Comparison of ENCODE assay signal across 27 mouse cellular contexts in the genomic region with DNA sequence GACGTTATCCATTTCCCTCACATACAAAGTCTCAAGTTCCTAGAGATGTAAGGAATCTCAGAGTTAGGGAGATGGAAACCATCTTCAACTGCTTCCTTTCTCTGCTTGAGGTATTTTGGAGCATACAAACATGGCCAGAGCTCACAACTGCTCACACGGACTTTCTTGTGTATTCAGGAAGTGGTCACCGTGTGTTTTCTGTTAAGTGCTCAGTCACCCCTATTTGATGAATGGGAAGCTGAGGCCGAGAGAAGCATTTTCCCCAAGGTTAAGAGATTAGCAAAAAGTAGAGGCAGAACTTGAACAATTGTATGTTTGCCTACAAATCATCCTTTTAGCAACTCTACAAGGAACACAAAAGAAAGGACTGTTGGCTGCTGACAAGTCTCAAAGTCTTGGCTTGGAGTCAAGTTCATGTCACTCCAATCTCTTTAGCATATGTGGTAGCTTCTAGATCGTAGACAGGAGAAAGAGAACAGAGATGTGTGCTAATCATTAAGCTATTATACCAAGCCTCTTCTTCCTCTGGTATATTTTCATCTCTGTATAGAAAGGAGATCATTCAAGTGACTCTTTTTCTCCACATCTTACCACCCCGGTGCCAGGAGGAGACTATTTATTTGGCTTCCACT.
DNase-seq lines count a peak whose midpoint lies in the region; ATAC-seq and TF ChIP-seq lines count a peak whose summit lies in the region.
"Had no signal": no experiment of that assay in that cellular context is flagged by ENCODE, and none has a peak within 500 bp of the region (broad histone marks: within the 10 kb centered on the region; RNA-seq: fewer than 3 reads in every experiment).

No protein-coding gene starts in this region.

- H3K27me3 ChIP-seq in hindbrain, embryonic 14.5 days (ENCODE audit: control insufficient read depth, insufficient read depth, low read length), result no peaks in the 10 kb centered on the region
- no peaks in the 10 kb centered on the region for H3K27me3 ChIP-seq in hindbrain, embryonic 13.5 days
- no peaks in the 10 kb centered on the region for H3K27me3 ChIP-seq in kidney, postnatal 0 days (ENCODE audit: insufficient read depth, low read length)
- H3K27me3 ChIP-seq in forebrain, embryonic 16.5 days (replicated peaks; ENCODE audit: control insufficient read depth, insufficient read depth, low read length), result no peaks in the 10 kb centered on the region
- H3K27me3 ChIP-seq: embryonic facial prominence, embryonic 15.5 days; heart, embryonic 15.5 days; hindbrain, embryonic 12.5 days; midbrain, embryonic 15.5 days; neural tube, embryonic 12.5 days; stomach, embryonic 15.5 days had no signal

- no peak for ATAC-seq in hindbrain, embryonic 14.5 days (ENCODE audit: low FRiP score)
- ATAC-seq in hindbrain, embryonic 13.5 days (ENCODE audit: low FRiP score), result no peak
- ATAC-seq in kidney, postnatal 0 days (replicated peaks; ENCODE audit: low FRiP score, low read depth), result no peak
- peak; percentile 69 for ATAC-seq in forebrain, embryonic 16.5 days
- ATAC-seq in hematopoietic stem cell, adult 5-6 weeks (replicated peaks in 1 of 2; ENCODE audit: insufficient read depth in 1 of 2, low FRiP score in 2 of 2, low TSS enrichment in 1 of 2, low read depth in 1 of 2, poor library complexity in 2 of 2, severe bottlenecking in 2 of 2), result peak; percentile 65 to 68
- ATAC-seq: midbrain, embryonic 15.5 days had no signal

- no peaks in the 10 kb centered on the region for H3K4me1 ChIP-seq in hindbrain, embryonic 14.5 days (replicated peaks; ENCODE audit: control insufficient read depth, insufficient read depth, low read length)
- H3K4me1 ChIP-seq in hindbrain, embryonic 13.5 days (replicated peaks), result no peaks in the 10 kb centered on the region
- H3K4me1 ChIP-seq in kidney, postnatal 0 days (replicated peaks; ENCODE audit: insufficient read depth, low read length), result no peaks in the 10 kb centered on the region
- H3K4me1 ChIP-seq in forebrain, embryonic 16.5 days (replicated peaks; ENCODE audit: control insufficient read depth, insufficient read depth, low read length), result no peaks in the 10 kb centered on the region
- H3K4me1 ChIP-seq: embryonic facial prominence, embryonic 15.5 days; heart, embryonic 10.5 days; heart, embryonic 15.5 days; hindbrain, embryonic 12.5 days; midbrain, embryonic 10.5 days; midbrain, embryonic 15.5 days; neural tube, embryonic 12.5 days; stomach, embryonic 15.5 days had no signal

- no peaks in the 10 kb centered on the region for H3K9me3 ChIP-seq in hindbrain, embryonic 14.5 days (ENCODE audit: control insufficient read depth, low read length)
- H3K9me3 ChIP-seq in hindbrain, embryonic 13.5 days, result no peaks in the 10 kb centered on the region
- no peaks in the 10 kb centered on the region for H3K9me3 ChIP-seq in kidney, postnatal 0 days (replicated peaks; ENCODE audit: low read length)
- no peaks in the 10 kb centered on the region for H3K9me3 ChIP-seq in forebrain, embryonic 16.5 days (ENCODE audit: control insufficient read depth, low read length)
- H3K9me3 ChIP-seq: embryonic facial prominence, embryonic 15.5 days; heart, embryonic 10.5 days; heart, embryonic 15.5 days; hindbrain, embryonic 12.5 days; midbrain, embryonic 10.5 days; midbrain, embryonic 15.5 days; neural tube, embryonic 12.5 days; stomach, embryonic 15.5 days had no signal

- H3K27ac ChIP-seq in hindbrain, embryonic 14.5 days, result no peak overlapping the region
- no peak overlapping the region for H3K27ac ChIP-seq in hindbrain, embryonic 13.5 days
- H3K27ac ChIP-seq in kidney, postnatal 0 days, result no peak overlapping the region
- H3K27ac ChIP-seq in forebrain, embryonic 16.5 days (ENCODE audit: low read length), result no peak overlapping the region
- H3K27ac ChIP-seq: embryonic facial prominence, embryonic 15.5 days; heart, embryonic 10.5 days; heart, embryonic 15.5 days; hindbrain, embryonic 12.5 days; liver, embryonic 14.5 days; midbrain, embryonic 10.5 days; midbrain, embryonic 15.5 days; neural tube, embryonic 12.5 days; stomach, embryonic 15.5 days had no signal

- no peak overlapping the region for H3K4me3 ChIP-seq in hindbrain, embryonic 14.5 days (replicated peaks; ENCODE audit: low read length)
- no peak overlapping the region for H3K4me3 ChIP-seq in hindbrain, embryonic 13.5 days
- no peak overlapping the region for H3K4me3 ChIP-seq in kidney, postnatal 0 days (replicated peaks; ENCODE audit: low read depth, low read length)
- H3K4me3 ChIP-seq in forebrain, embryonic 16.5 days (replicated peaks; ENCODE audit: low read length), result no peak overlapping the region
- H3K4me3 ChIP-seq: embryonic facial prominence, embryonic 15.5 days; heart, embryonic 10.5 days; heart, embryonic 15.5 days; hindbrain, embryonic 12.5 days; midbrain, embryonic 10.5 days; midbrain, embryonic 15.5 days; myocyte; neural tube, embryonic 12.5 days; stomach, embryonic 15.5 days had no signal

- H3K36me3 ChIP-seq in hindbrain, embryonic 14.5 days (replicated peaks; ENCODE audit: control insufficient read depth, insufficient read depth), result no peaks in the 10 kb centered on the region
- H3K36me3 ChIP-seq in hindbrain, embryonic 13.5 days, result no peaks in the 10 kb centered on the region
- H3K36me3 ChIP-seq in kidney, postnatal 0 days (ENCODE audit: insufficient read depth, low read length), result no peaks in the 10 kb centered on the region
- H3K36me3 ChIP-seq in forebrain, embryonic 16.5 days (ENCODE audit: control insufficient read depth, insufficient read depth), result no peaks in the 10 kb centered on the region
- H3K36me3 ChIP-seq: embryonic facial prominence, embryonic 15.5 days; heart, embryonic 10.5 days; heart, embryonic 15.5 days; hindbrain, embryonic 12.5 days; midbrain, embryonic 10.5 days; midbrain, embryonic 15.5 days; neural tube, embryonic 12.5 days; stomach, embryonic 15.5 days had no signal

- no peak for TF ChIP-seq CTCF in kidney, postnatal 0 days (IDR thresholded peaks at IDR 0.05; ENCODE audit: low read depth)

- peak; percentile 38 for DNase-seq in hindbrain, embryonic 14.5 days (ENCODE audit: low spot score)
- peak; percentile 55 for DNase-seq in kidney, postnatal 0 days (ENCODE audit: low spot score)
- DNase-seq in kidney, adult 18-20 months, result no peak
- DNase-seq: adrenal gland, postnatal 25 days; B cell, adult 2 months; cerebellum, adult 18-20 months; gastrocnemius, postnatal 25 days; heart, adult 11 months; kidney, adult 8-10 months; layer of hippocampus, adult 9-11 months; liver; lung, adult 2 months; lung, postnatal 14 days; right cerebral cortex, postnatal 25 days had no signal

- WGBS in hindbrain, embryonic 14.5 days, result 56% methylated on average over 6 of the region's 6 CpGs
- 63% methylated on average over 6 of the region's 6 CpGs for WGBS in hindbrain, embryonic 13.5 days
- WGBS in kidney, postnatal 0 days, result 29% methylated on average over 6 of the region's 6 CpGs
- WGBS in forebrain, embryonic 16.5 days, result 40% methylated on average over 6 of the region's 6 CpGs

- H3K9ac ChIP-seq in hindbrain, embryonic 14.5 days, result no peak overlapping the region
- no peak overlapping the region for H3K9ac ChIP-seq in hindbrain, embryonic 13.5 days
- no peak overlapping the region for H3K9ac ChIP-seq in kidney, postnatal 0 days (ENCODE audit: low read depth, low read length)
- no peak overlapping the region for H3K9ac ChIP-seq in forebrain, embryonic 16.5 days (replicated peaks; ENCODE audit: low read depth, low read length)
- H3K9ac ChIP-seq: embryonic facial prominence, embryonic 15.5 days; heart, embryonic 15.5 days; hindbrain, embryonic 12.5 days; liver, embryonic 14.5 days; midbrain, embryonic 15.5 days; neural tube, embryonic 12.5 days; stomach, embryonic 15.5 days had no signal

- no peak overlapping the region for H3K4me2 ChIP-seq in hindbrain, embryonic 14.5 days (replicated peaks)
- no peak overlapping the region for H3K4me2 ChIP-seq in hindbrain, embryonic 13.5 days
- H3K4me2 ChIP-seq in kidney, postnatal 0 days (ENCODE audit: low read length), result no peak overlapping the region
- H3K4me2 ChIP-seq in forebrain, embryonic 16.5 days (ENCODE audit: low read length), result no peak overlapping the region
- H3K4me2 ChIP-seq: embryonic facial prominence, embryonic 15.5 days; heart, embryonic 15.5 days; hindbrain, embryonic 12.5 days; midbrain, embryonic 15.5 days; neural tube, embryonic 12.5 days; stomach, embryonic 15.5 days had no signal

Comparison
In these comparisons a context has a peak if more than half of its experiments do, and no peak if none do; other contexts are left out.
1. ATAC-seq: peak in forebrain, embryonic 16.5 days (single experiment) and hematopoietic stem cell, adult 5-6 weeks (2 of 2); none in hindbrain, embryonic 14.5 days (single experiment), hindbrain, embryonic 13.5 days (single experiment) and kidney, postnatal 0 days (single experiment).